ENCODE assay signal across 9 mouse cellular contexts in the genomic region with DNA sequence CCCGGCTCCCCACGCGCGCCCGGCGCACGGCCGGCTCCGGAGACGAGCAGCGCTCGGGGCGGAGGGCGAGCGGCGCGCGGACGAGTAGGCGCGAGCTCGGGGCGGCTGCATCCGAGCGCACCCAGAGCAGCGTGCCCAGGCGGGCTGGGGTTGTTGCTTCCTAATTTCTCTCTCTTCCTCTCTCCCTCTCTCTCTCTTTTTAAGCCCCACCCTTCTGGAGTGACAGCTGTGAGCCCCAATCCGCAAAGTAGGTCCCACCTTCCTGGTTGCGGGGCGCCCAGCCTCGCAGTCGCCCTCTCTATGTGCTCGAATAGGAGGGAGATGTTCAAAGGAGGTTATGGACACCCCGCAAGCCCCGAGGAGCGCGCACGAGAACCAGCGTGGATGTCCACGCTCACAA. TPM values are rescaled to one million over a fixed set of nuclear protein-coding genes. Genes with fewer than 3 reads are reported as not detected.
A peak's percentile ranks its signal among the peaks of the same experiment; 100 is the strongest.
DNase-seq lines count a peak whose midpoint lies in the region; ATAC-seq lines count a peak whose summit lies in the region.
"Had no signal": no experiment of that assay in that cellular context is flagged by ENCODE, and none has a peak within 500 bp of the region (broad histone marks: within the 10 kb centered on the region; RNA-seq: fewer than 3 reads in every experiment).

TSS of gene Tmem132d (minus strand) at position 162 of the 400 bp plus-strand sequence.

- no peaks in the 10 kb centered on the region for H3K36me3 ChIP-seq in kidney, embryonic 15.5 days
- no peaks in the 10 kb centered on the region for H3K36me3 ChIP-seq in midbrain, embryonic 13.5 days

- no peak for DNase-seq in kidney, adult 9 months
- peak; percentile 23 for DNase-seq in forelimb bud, embryonic 11.5 days (ENCODE audit: low read depth, low spot score)
- peak; percentile 78 to 81 for DNase-seq in left cerebral cortex, adult 18-20 months (ENCODE audit: low spot score in 2 of 2)
- DNase-seq in urinary bladder, postnatal 25 days (ENCODE audit: low spot score), result no peak
- DNase-seq in spleen, postnatal 36 days (ENCODE audit: low spot score in 2 of 2), result no peak
- DNase-seq in ovary, adult 18-20 months (ENCODE audit: low spot score), result no peak

- no peak within 1 kb of the TSS for H3K27ac ChIP-seq in kidney, embryonic 15.5 days
- H3K27ac ChIP-seq in midbrain, embryonic 13.5 days, result no peak within 1 kb of the TSS

- WGBS in kidney, embryonic 15.5 days, result under 1% methylated on average over 40 of the region's 40 CpGs
- WGBS in midbrain, embryonic 13.5 days, result 1% methylated on average over 36 of the region's 40 CpGs

- H3K27me3 ChIP-seq in kidney, embryonic 15.5 days, result peaks cover 89% of the 10 kb centered on the region
- peaks cover 77% of the 10 kb centered on the region for H3K27me3 ChIP-seq in midbrain, embryonic 13.5 days

- peak; percentile 9; the same call in 1 of the 2 replicates for ATAC-seq in kidney, embryonic 15.5 days (replicated peaks; ENCODE audit: low FRiP score)
- ATAC-seq in midbrain, embryonic 13.5 days, result 0 out of 2 replicates have a peak, but pooled peaks have one; percentile 30

- H3K9me3 ChIP-seq in kidney, embryonic 15.5 days (replicated peaks), result no peaks in the 10 kb centered on the region
- no peaks in the 10 kb centered on the region for H3K9me3 ChIP-seq in midbrain, embryonic 13.5 days

- H3K9ac ChIP-seq in kidney, embryonic 15.5 days, result no peak within 1 kb of the TSS
- H3K9ac ChIP-seq in midbrain, embryonic 13.5 days (replicated peaks), result peak within 1 kb of the TSS; percentile 59

- peak within 1 kb of the TSS; percentile 46 for H3K4me3 ChIP-seq in kidney, embryonic 15.5 days (replicated peaks)
- peak within 1 kb of the TSS; percentile 50 for H3K4me3 ChIP-seq in midbrain, embryonic 13.5 days (replicated peaks)

- H3K4me2 ChIP-seq in kidney, embryonic 15.5 days, result peak within 1 kb of the TSS; percentile 69
- H3K4me2 ChIP-seq in midbrain, embryonic 13.5 days (replicated peaks), result peak within 1 kb of the TSS; percentile 85

- peaks cover 9% of the 10 kb centered on the region for H3K4me1 ChIP-seq in kidney, embryonic 15.5 days
- H3K4me1 ChIP-seq in midbrain, embryonic 13.5 days (replicated peaks), result peaks cover 12% of the 10 kb centered on the region

RNA-seq across cellular contexts. Expression of gene Tmem132d, which starts in this region (rescaled TPM):
- 0.30 and 0.58 TPM in 2 replicates for polyA plus RNA-seq in kidney, embryonic 15.5 days (2015; fragmentation: Nextera tagmentation; extraction: Ambion mirVana)
- total RNA-seq in left cerebral cortex, adult 18-20 months (2021), result 10 to 100 TPM; 56.3 to 65.6 TPM
- polyA plus RNA-seq in midbrain, embryonic 13.5 days (2015; fragmentation: Nextera tagmentation; extraction: Ambion mirVana), result 1.2 and 1.3 TPM in 2 replicates
- total RNA-seq: hematopoietic stem cell, adult 5-6 weeks had no signal

Comparison
In these comparisons a context has a peak if more than half of its experiments do, and no peak if none do; other contexts are left out.
1. Peak in ATAC-seq, H3K4me3 ChIP-seq and H3K4me2 ChIP-seq in kidney, embryonic 15.5 days; RNA of the gene not detected or under 1 TPM.
2. DNase-seq: peak in forelimb bud, embryonic 11.5 days (single experiment) and left cerebral cortex, adult 18-20 months (2 of 2); none in kidney, adult 9 months (single experiment), urinary bladder, postnatal 25 days (single experiment), spleen, postnatal 36 days (0 of 2) and ovary, adult 18-20 months (single experiment).